Mouse (Mus musculus) thymus, postnatal 25 days (tissue): ENCODE results near the gene Pick1.

ENCODE experiments used
- DNase-seq: peaks from one replicate; pipeline ENCODE4 v3.0.0; 2022

Gene Pick1

GRCm38 (mm10) chr15:79235268-79235667, 6.3 kb downstream of the Pick1 start:
- DNase-seq = no peak

GRCm38 (mm10) chr15:79238036-79238435, 9.1 kb downstream of the Pick1 start:
- DNase-seq = no peak

- DNase-seq = no peak
These were observed 13.7 kb downstream of the Pick1 start for GRCm38 (mm10) chr15:79242574-79243233.

- DNase-seq = peak; percentile 95
These were observed 14.5 kb downstream of the Pick1 start for GRCm38 (mm10) chr15:79243234-79244042.

GRCm38 (mm10) chr15:79244071-79244893, 15.3 kb downstream of the Pick1 start:
- DNase-seq = no peak

- DNase-seq = no peak
These were observed 16.3 kb downstream of the Pick1 start for GRCm38 (mm10) chr15:79245321-79245720.

GRCm38 (mm10) chr15:79250236-79250635, 21.3 kb downstream of the Pick1 start:
- DNase-seq = no peak

- no peak for DNase-seq
These were observed 22.2 kb downstream of the Pick1 start for GRCm38 (mm10) chr15:79251168-79251567.

GRCm38 (mm10) chr15:79251781-79252491, 23.0 kb downstream of the Pick1 start:
- no peak for DNase-seq

GRCm38 (mm10) chr15:79252580-79252979, 23.6 kb downstream of the Pick1 start:
- no peak for DNase-seq

- no peak for DNase-seq
These were observed 25.7 kb downstream of the Pick1 start, which contains the start of gene Slc16a8 for GRCm38 (mm10) chr15:79254661-79255060. Gene Slc16a8 (minus strand): TSS chr15:79254761.

GRCm38 (mm10) chr15:79258521-79258920, 29.5 kb downstream of the Pick1 start:
- DNase-seq = no peak

GRCm38 (mm10) chr15:79261095-79261725, 32.2 kb downstream of the Pick1 start:
- peak; percentile 29 for DNase-seq

- peak; percentile 18 for DNase-seq
These were observed 32.8 kb downstream of the Pick1 start for GRCm38 (mm10) chr15:79261757-79262156.

GRCm38 (mm10) chr15:79262375-79262774, 33.4 kb downstream of the Pick1 start:
- peak; percentile 26 for DNase-seq

- DNase-seq = no peak
These were observed 33.9 kb downstream of the Pick1 start for GRCm38 (mm10) chr15:79262786-79263309.

GRCm38 (mm10) chr15:79263726-79264125, 34.8 kb downstream of the Pick1 start:
- DNase-seq = no peak

GRCm38 (mm10) chr15:79265384-79265783, 36.4 kb downstream of the Pick1 start:
- DNase-seq = peak; percentile 43

- no peak for DNase-seq
These were observed 39.5 kb downstream of the Pick1 start for GRCm38 (mm10) chr15:79268521-79268920.

- DNase-seq = peak; percentile 92
These were observed 41.5 kb downstream of the Pick1 start for GRCm38 (mm10) chr15:79270317-79271123.
